Mouse (Mus musculus) spleen, adult 2 months (tissue): ENCODE measurements around the gene Ncs1. TPM values are rescaled to one million over a fixed set of nuclear protein-coding genes. Genes with fewer than 3 reads are reported as not detected.

Experiments
- DNase-seq, 2 experiments: peaks; one replicate each; pipeline versions ENCODE4 v3.0.0 to v3.0.0-alpha.2; 2012 to 2021; ENCODE audit warnings: low spot score in 2 of 2, low read depth in 1 of 2
- H3K27ac ChIP-seq: fragments of 200-500 bp; 2 replicates; pipeline ENCODE4 v1.5.1; 2012; ENCODE audit warnings: low read length, inconsistent platforms; ENCODE audit not compliant: insufficient read depth
- H3K27me3 ChIP-seq: fragments of 200-500 bp; 2 replicates; pipeline ENCODE4 v1.6.1; 2012; ENCODE audit warnings: mild to moderate bottlenecking, moderate library complexity, low read length, inconsistent platforms; ENCODE audit not compliant: control insufficient read depth, insufficient read depth
- H3K36me3 ChIP-seq: fragments of 200-500 bp; 2 replicates; pipeline ENCODE4 v1.6.1; 2012; ENCODE audit warnings: mild to moderate bottlenecking, low read length, inconsistent platforms; ENCODE audit not compliant: control insufficient read depth, insufficient read depth
- H3K4me1 ChIP-seq: fragments of 200-500 bp; 2 replicates; pipeline ENCODE4 v1.6.1; 2011; ENCODE audit warnings: inconsistent platforms; ENCODE audit not compliant: control insufficient read depth, insufficient read depth, insufficient read length
- H3K4me3 ChIP-seq: fragments of 200-500 bp; 2 replicates; pipeline ENCODE4 v1.5.1; 2011; ENCODE audit warnings: mild to moderate bottlenecking, inconsistent platforms; ENCODE audit not compliant: insufficient read depth, insufficient read length; ENCODE audit errors: extremely low read depth
- CTCF ChIP-seq: fragments of 200-500 bp; IDR thresholded peaks from 2 replicates; pipeline ENCODE4 v1.5.1; 2011; ENCODE audit warnings: mild to moderate bottlenecking, inconsistent platforms; ENCODE audit not compliant: insufficient read depth, insufficient read length, insufficient replicate concordance; ENCODE audit errors: extremely low read depth
- POLR2A ChIP-seq: fragments of 200-500 bp; IDR thresholded peaks from 2 replicates; pipeline ENCODE4 v1.6.1; 2011; ENCODE audit warnings: low read depth, low read length, inconsistent platforms
- WGBS: fragments of 180-500 bp; shearing (Covaris S2); methylation state at CpG from one replicate; pipeline ENCODE4 v1.1.7; 2018; 5-methylcytosine and 5-hydroxymethylcytosine counted together
- polyA plus RNA-seq: library from polyadenylated mRNA; depleted of rRNA; stranded (reverse); fragments of >200 nt; gene quantifications from 2 replicates; pipeline ENCODE4 v1.2.3, GENCODE M21; 2012

Ncs1 gene
- polyA plus RNA-seq, 1 experiment, result 1.3 TPM

DNA sequence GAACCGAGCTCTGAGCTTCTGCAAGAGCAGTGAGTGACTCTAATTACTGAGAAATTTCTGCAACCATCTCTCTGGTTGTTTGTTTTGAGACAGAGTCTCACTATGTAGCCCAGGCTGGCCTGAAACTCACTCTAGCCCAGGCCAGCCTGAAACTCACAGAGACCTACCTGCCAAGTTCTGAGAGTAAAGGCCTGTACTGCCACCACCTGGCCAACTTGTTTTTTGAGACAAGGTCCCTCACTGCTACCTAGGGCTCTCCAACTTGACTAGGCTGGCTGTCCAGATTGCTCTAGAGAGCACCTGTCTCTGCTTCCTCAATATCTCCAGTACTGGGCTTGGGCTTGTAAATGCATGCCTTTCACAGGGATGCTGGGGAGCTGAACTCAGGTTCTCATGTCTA is 25.4 kb downstream of the Ncs1 start:
- H3K27me3 ChIP-seq, result no peaks in the 10 kb centered on the region
- DNase-seq, result peak in 1 of 2 experiments; percentile 15
- TF ChIP-seq POLR2A, result no peak
- TF ChIP-seq CTCF, result peak; percentile 33; the same call in 1 of the 2 replicates
- WGBS, result 89% methylated on average over 1 of the region's 1 CpGs
- no peak overlapping the region for H3K4me3 ChIP-seq
- no peak overlapping the region for H3K27ac ChIP-seq
- H3K4me1 ChIP-seq, result no peaks in the 10 kb centered on the region
- no peaks in the 10 kb centered on the region for H3K36me3 ChIP-seq

DNA sequence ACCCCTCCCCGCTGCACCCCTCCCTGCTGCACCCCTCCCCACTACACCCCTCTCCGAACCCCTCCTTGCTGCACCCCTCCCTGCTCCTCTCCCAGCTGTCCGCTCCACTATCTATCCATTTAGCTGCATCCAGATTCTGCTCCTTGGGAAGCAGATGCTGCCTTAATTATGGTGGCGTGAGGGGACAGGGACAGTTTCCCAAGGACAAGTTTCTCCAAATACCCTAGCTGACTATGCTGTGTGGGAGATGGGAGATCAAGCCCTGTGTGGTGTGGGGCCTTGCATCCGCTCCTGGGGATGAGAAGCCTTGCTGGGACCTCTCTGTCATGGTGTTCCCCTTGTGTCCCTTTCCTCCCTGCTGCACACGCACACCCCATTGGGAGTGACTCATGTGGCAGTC is 29.4 kb downstream of the Ncs1 start:
- 94% methylated on average over 6 of the region's 6 CpGs for WGBS
- no peaks in the 10 kb centered on the region for H3K27me3 ChIP-seq
- H3K36me3 ChIP-seq, result no peaks in the 10 kb centered on the region

DNA sequence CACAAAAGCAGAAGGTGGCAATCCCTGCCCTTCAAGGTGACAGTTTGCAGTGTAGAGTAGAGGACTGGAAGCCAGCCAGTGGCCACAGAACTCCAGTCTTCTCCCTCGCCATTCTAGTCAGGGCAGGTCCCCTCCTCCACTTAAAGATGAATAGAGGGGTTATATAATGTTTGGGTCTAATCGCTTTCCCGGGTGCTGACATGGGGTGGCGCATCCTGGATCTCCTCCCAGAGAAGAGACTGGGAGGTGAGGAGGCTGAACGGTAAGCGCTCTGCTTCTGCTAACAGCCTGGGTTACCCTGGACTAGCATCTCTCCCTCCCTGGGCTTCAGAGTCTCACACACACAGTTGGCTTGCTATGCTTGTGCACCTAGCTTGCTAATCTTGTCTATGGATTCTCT is 32.2 kb downstream of the Ncs1 start:
- no peak for TF ChIP-seq POLR2A
- TF ChIP-seq CTCF, result no peak
- Histone ChIP-seq H3K4me1 (no peaks in the 10 kb centered on the region), H3K4me3 (no peak overlapping the region), H3K27me3 (no peaks in the 10 kb centered on the region), H3K27ac (no peak overlapping the region), H3K36me3 (no peaks in the 10 kb centered on the region)
- no peak for DNase-seq
- 86% methylated on average over 6 of the region's 6 CpGs for WGBS

More for the DNA sequence above, 29.4 kb downstream of the Ncs1 start:
- Histone ChIP-seq H3K27ac (no peak overlapping the region), H3K4me1 (no peaks in the 10 kb centered on the region), H3K4me3 (no peak overlapping the region)
- no peak for DNase-seq
- TF ChIP-seq CTCF (no peak), POLR2A (no peak)

DNA sequence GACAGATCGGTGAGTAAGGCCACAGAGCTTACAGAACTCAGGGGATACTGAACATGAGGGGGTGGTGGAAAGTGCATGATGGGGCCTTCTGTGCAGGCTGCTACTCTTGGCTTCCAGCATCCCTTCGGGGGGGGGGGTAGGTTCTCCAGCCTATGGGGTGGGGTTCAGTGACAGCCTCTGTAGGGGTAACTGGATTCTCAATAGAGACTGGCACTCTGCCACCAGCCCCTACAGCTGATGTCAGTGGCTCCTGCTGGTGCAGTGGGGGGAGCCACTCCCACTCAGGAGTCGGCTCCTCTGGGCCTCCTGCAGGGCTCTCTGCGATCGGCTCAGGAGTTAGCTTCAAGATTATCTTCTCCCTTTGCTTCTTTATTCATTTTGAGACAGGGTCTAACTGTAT is 32.9 kb downstream of the Ncs1 start:
- TF ChIP-seq CTCF (no peak), POLR2A (no peak)
- DNase-seq, result no peak
- WGBS, result 94% methylated on average over 5 of the region's 5 CpGs
- Histone ChIP-seq H3K27me3 (no peaks in the 10 kb centered on the region), H3K36me3 (no peaks in the 10 kb centered on the region), H3K4me1 (no peaks in the 10 kb centered on the region), H3K27ac (no peak overlapping the region), H3K4me3 (no peak overlapping the region)

DNA sequence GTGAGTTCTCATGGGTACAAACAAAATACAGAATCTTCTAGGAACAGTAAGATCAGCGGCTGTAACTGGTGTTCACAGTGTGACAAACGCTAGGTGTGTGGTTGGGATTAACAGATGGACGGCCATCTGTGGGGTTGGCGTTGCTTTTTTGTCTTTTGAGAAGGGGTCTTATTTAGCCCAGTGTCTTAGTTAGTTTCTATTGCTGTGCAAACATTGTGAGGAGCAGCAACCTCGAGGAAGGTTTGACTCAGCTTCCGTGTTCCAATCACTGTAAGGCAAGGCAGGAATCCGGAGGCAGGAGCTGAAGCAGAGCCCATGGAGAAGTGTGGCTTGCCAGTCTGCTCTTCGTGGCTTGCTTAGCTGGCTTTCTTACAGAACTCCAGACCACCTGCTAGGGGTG is 35.5 kb downstream of the Ncs1 start:
- WGBS, result 91% methylated on average over 8 of the region's 8 CpGs
- DNase-seq, result no peak
- Histone ChIP-seq H3K36me3 (no peaks in the 10 kb centered on the region), H3K4me1 (no peaks in the 10 kb centered on the region), H3K27ac (no peak overlapping the region), H3K27me3 (no peaks in the 10 kb centered on the region), H3K4me3 (no peak overlapping the region)
- TF ChIP-seq CTCF, result no peak
- TF ChIP-seq POLR2A, result no peak

GRCm38 (mm10) chr2:31282266-31282665 is 36.6 kb downstream of the Ncs1 start:
- H3K27me3 ChIP-seq, result no peaks in the 10 kb centered on the region

DNA sequence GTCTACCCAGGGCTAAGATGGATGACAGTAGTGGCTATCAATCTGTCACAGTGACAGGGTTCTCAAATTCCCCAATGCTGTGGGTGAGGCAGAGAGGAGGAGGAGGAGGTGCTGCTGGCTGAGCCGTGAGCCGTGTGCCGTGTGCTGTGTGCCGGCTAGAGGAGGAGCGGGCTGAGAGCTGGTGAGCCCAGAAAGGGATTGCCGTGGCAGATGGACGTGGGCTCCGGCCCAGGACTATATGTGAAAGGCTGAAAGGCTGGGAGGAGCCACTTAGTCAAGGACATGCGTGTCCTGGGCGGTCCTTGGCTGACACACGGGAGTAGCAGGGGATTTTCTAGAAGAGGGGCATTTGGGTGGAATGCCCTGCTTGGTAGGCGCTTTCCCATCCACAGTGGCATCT is 37.3 kb downstream of the Ncs1 start:
- Histone ChIP-seq H3K4me1 (no peaks in the 10 kb centered on the region), H3K27me3 (no peaks in the 10 kb centered on the region), H3K36me3 (no peaks in the 10 kb centered on the region), H3K27ac (no peak overlapping the region), H3K4me3 (no peak overlapping the region)
- 96% methylated on average over 12 of the region's 12 CpGs for WGBS
- TF ChIP-seq CTCF (no peak), POLR2A (no peak)
- no peak for DNase-seq

More at GRCm38 (mm10) chr2:31282266-31282665, 36.6 kb downstream of the Ncs1 start:
- Histone ChIP-seq H3K4me3 (no peak overlapping the region), H3K36me3 (no peaks in the 10 kb centered on the region), H3K27ac (no peak overlapping the region), H3K4me1 (no peaks in the 10 kb centered on the region)
- 82% methylated on average over 7 of the region's 7 CpGs for WGBS
- DNase-seq, result no peak
- TF ChIP-seq POLR2A, result no peak
- no peak for TF ChIP-seq CTCF
